Mouse (Mus musculus): Measurements from ENCODE around the gene Rhov.

Gene Rhov

GRCm38 (mm10) chr2:119270643-119271331 lies at the start of gene Rhov:
Gene Rhov, minus strand, starts transcription at chr2:119271272.
- peak; percentile 22 for DNase-seq (ENCODE audit: low read depth, low spot score)

DNA sequence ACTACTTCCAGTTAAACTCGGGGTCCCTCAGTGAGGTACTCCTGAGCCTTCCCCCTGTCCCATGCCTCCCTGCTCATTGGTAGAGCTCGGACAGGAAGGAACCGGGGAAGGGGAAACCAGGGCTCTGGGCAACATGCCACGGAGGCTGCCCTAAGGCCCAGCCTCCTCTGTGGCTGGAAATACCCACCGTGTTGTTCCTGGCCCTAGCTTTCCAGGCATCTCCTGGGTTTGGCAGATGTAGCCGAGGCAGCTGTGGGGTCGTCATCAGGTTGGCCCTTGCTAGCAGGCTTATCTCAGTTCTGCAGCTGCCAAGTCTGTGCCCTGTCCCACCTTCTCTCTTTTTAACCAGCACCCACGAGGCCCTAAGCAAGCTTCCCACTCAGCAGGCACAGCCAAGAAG lies 49.5 kb upstream of the Rhov start:
- no peak for DNase-seq (ENCODE audit: low read depth, low spot score)

- no peak for DNase-seq (ENCODE audit: low read depth, low spot score)
Observed at GRCm38 (mm10) chr2:119318043-119318710, 47.1 kb upstream of the Rhov start.

DNA sequence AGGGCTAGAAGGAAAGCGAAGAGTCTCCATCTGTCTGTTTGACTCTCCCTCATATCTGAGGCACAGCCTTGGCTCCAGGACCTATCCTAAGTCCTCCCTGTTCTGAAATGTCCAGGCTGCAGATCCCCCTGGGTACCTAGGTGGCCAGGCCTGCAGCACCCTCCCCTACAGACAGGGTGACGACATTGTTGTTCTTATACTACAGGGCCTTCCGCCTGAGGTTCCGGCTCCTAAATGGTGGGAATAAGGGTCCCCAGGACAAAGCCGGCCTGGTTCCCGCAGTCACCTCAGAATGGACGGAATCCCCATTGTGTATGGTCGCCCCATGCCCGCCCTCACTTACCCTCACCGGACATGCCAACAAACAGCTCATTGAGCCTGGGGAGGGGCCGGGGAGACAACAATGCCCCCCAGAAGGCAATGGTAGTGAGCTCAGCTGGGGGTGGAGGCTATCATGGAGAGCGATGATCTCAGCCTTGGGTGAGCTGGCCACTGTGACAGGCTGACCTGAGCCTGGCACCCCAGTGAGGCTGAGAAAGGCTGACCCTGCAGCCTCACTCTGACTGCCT lies 43.8 kb upstream of the Rhov start:
- no peak for DNase-seq (ENCODE audit: low read depth, low spot score)

- DNase-seq (ENCODE audit: low read depth, low spot score), result no peak
Observed at GRCm38 (mm10) chr2:119313780-119314479, 42.9 kb upstream of the Rhov start.

GRCm38 (mm10) chr2:119312380-119312958 lies 41.4 kb upstream of the Rhov start:
- no peak for DNase-seq (ENCODE audit: low read depth, low spot score)

GRCm38 (mm10) chr2:119311544-119311943 lies 40.5 kb upstream of the Rhov start:
- DNase-seq (ENCODE audit: low read depth, low spot score), result no peak

GRCm38 (mm10) chr2:119304798-119305208 lies 33.7 kb upstream of the Rhov start:
- DNase-seq (ENCODE audit: low read depth, low spot score), result no peak

DNA sequence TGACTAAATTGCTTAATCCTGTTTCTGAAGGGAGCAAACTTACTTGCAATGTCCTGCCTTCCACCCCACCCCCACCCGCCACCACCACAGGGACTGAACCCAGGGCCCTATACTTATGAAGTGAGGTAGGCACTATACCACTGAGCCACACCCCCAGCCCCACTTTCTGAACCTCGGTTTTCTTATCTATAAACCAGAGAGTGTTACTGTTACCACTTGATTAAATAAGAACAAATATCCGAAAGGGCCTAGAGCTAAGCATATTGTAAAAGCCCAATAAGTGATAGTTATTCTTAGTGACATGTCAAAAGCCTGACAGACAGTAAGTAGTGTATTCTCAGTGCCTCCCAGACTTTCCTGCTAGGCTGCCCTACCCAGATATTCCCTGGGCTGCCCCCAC lies 33.3 kb upstream of the Rhov start:
- DNase-seq (ENCODE audit: low read depth, low spot score), result no peak

- no peak for DNase-seq (ENCODE audit: low read depth, low spot score)
Observed at GRCm38 (mm10) chr2:119302876-119303275, 31.8 kb upstream of the Rhov start.

DNA sequence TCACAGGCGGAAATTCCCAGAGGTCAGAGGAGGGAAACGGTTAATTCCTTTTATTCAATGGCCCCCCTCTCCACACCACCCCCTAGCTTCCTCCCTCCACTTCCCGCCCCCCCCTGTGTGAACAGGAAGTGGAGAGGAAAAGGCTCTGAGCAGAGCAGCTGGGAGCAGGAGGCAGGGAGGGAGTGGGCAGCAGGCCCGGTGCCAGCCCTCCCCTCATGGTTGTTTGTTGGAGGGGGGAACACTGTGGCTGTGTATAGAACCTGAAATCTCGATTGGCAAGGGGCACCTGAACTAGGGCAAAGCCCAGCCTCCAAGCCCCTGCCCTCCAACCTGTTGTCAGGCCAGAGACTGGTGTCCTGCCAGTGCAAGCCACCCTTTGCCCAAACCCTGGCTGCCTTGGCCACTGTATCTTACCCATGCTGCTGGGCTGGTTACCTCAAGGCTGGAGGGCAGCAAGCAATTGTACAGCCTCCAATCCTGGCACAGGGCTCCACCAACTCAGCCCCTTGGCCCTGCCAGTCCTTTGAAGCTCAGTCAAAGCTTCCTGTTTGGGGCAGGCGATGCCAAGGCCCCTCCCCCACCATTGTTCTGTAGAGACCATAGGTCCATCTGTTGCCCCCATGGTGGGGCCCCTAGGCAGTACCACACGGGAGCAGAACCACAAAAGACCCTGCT lies 29.9 kb upstream of the Rhov start:
- no peak for DNase-seq (ENCODE audit: low read depth, low spot score)

- DNase-seq (ENCODE audit: low read depth, low spot score), result no peak
Observed at GRCm38 (mm10) chr2:119299981-119300818, 29.1 kb upstream of the Rhov start.

DNA sequence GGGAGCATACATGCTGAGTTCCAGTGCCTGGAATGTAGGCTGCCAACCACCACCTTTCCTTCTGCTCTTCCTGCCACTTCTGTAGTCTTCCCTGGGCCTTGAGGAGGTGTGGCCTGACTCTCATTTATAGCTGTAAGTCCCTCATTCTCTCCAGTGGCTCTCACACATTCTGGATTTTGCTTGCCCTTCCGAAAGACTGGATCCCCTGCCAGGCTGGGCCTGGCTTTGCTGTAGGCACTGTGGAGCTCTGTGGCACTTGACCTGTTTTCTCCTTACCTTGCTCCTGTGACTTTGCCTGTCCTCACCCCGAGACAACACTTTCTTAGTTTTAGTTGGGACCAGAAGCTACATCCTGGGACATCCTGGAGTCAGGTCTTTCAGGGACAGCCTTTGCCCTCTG lies 27.8 kb upstream of the Rhov start:
- no peak for DNase-seq (ENCODE audit: low read depth, low spot score)

- no peak for DNase-seq (ENCODE audit: low read depth, low spot score)
Observed at GRCm38 (mm10) chr2:119298330-119298729, 27.3 kb upstream of the Rhov start.

GRCm38 (mm10) chr2:119297506-119297905 lies 26.4 kb upstream of the Rhov start:
- DNase-seq (ENCODE audit: low read depth, low spot score), result no peak

GRCm38 (mm10) chr2:119296756-119297155 lies 25.7 kb upstream of the Rhov start:
- no peak for DNase-seq (ENCODE audit: low read depth, low spot score)

- DNase-seq (ENCODE audit: low read depth, low spot score), result no peak
Observed at GRCm38 (mm10) chr2:119294411-119294810, 23.3 kb upstream of the Rhov start.

DNA sequence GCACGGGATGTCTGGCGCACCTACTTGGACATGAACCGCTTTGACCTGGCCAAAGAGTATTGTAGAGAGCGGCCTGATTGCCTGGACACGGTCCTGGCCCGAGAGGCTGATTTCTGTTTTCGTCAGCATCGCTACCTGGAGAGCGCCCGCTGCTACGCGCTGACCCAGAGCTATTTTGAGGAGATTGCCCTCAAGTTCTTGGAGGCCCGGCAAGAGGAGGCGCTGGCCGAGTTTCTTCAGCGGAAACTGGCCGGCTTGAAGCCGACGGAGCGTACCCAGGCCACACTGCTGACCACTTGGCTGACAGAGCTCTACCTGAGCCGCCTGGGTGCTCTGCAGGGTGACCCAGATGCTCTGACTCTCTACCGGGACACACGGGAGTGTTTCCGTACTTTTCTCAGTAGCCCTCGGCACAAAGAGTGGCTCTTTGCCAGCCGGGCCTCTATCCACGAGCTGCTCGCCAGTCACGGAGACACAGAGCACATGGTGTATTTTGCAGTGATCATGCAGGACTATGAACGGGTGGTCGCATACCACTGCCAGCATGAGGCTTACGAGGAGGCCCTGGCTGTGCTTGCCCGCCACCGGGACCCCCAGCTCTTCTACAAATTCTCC lies 22.8 kb upstream of the Rhov start:
- DNase-seq (ENCODE audit: low read depth, low spot score), result no peak

DNA sequence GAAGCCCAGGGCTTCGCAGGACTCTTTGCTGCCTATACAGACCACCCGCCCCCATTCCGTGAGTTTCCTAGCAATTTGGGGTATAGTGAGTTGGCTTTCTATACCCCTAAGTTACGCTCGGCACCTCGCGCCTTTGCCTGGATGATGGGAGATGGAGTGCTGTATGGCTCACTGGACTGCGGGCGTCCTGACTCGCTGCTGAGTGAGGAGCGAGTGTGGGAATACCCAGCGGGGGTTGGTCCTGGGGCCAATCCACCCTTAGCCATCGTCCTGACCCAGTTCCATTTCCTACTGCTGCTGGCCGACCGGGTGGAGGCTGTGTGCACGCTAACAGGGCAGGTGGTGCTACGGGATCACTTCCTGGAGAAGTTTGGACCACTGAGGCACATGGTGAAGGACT lies 22.2 kb upstream of the Rhov start:
- no peak for DNase-seq (ENCODE audit: low read depth, low spot score)

DNA sequence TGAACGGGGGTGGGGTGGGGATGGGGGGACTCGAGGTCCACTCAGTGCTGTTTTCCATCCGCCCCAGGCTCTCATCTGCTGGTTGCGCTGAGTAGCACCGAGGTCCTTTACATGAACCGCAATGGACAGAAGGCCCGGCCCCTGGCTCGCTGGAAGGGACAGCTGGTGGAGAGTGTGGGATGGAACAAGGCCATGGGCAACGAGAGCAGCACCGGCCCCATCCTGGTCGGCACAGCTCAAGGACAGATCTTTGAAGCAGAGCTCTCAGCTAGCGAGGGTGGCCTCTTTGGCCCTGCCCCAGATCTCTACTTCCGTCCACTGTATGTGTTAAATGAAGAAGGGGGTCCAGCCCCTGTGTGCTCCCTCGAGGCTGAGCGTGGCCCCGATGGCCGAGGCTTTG lies 21.8 kb upstream of the Rhov start:
- no peak for DNase-seq (ENCODE audit: low read depth, low spot score)

Measured in retina, adult 2 months (tissue).